In the genomic region with DNA sequence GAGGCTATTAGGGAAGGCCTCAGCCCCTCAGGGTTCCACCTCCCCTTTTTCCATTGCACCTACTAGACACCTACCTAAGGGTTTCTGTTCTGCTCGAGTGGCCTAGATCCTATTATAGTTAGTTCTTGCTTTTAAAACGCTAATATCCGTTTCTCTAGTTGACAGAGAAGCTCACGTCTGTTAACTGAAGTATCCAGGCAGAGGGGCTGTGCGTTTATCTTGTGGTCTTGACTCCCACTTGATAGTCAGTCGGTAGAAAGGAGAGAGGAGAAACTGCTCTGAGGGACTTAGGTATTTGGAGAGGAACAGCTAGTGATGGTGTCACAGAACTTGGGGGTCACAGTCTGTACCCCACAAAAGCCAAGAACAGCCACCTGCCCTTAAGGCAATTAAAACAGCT, we compare ENCODE assay signal across 17 mouse cellular contexts. TPM values are rescaled to one million over a fixed set of nuclear protein-coding genes. Genes with fewer than 3 reads are reported as not detected.
DNase-seq lines count a peak whose midpoint lies in the region; ATAC-seq lines count a peak whose summit lies in the region.
"Had no signal": no experiment of that assay in that cellular context is flagged by ENCODE, and none has a peak within 500 bp of the region (broad histone marks: within the 10 kb centered on the region; RNA-seq: fewer than 3 reads in every experiment).

No protein-coding gene starts in this region.

- no peak for DNase-seq in liver, embryonic 11.5 days (ENCODE audit: low spot score)
- no peak for DNase-seq in liver
- no peak for DNase-seq in kidney, postnatal 10 days
- DNase-seq in layer of hippocampus, postnatal 36 days: no peak
- DNase-seq in left cerebral cortex, postnatal 4 days: no peak
- DNase-seq: adrenal gland, adult 8-10 months; cerebellum, adult 18-20 months; heart, postnatal 36 days; kidney, adult 11 months; kidney, postnatal 4 days; lung, embryonic 14.5 days; right cerebral cortex, postnatal 25 days had no signal

- H3K4me2 ChIP-seq in liver, embryonic 11.5 days: peak overlapping the region; percentile 32
- H3K4me2 ChIP-seq in forebrain, embryonic 13.5 days: peak overlapping the region; percentile 22; the same call in 1 of the 2 replicates
- no peak overlapping the region for H3K4me2 ChIP-seq in hindbrain, embryonic 16.5 days (ENCODE audit: low read length)
- 0 out of 2 replicates have a peak overlapping the region, but pooled peaks have one; percentile 14 for H3K4me2 ChIP-seq in neural tube, embryonic 12.5 days (replicated peaks)
- H3K4me2 ChIP-seq: embryonic facial prominence, embryonic 12.5 days; lung, embryonic 14.5 days had no signal

- ATAC-seq in liver, embryonic 11.5 days (replicated peaks; ENCODE audit: low FRiP score): no peak
- no peak for ATAC-seq in forebrain, embryonic 13.5 days
- no peak for ATAC-seq in hindbrain, embryonic 16.5 days
- no peak for ATAC-seq in neural tube, embryonic 12.5 days (ENCODE audit: low FRiP score, low read depth)

- H3K4me3 ChIP-seq in liver, embryonic 11.5 days (ENCODE audit: low read depth, low read length): no peak overlapping the region
- H3K4me3 ChIP-seq in forebrain, embryonic 13.5 days: no peak overlapping the region
- H3K4me3 ChIP-seq in hindbrain, embryonic 16.5 days (ENCODE audit: low read length): no peak overlapping the region
- H3K4me3 ChIP-seq in neural tube, embryonic 12.5 days: no peak overlapping the region
- H3K4me3 ChIP-seq: embryonic facial prominence, embryonic 12.5 days; myocyte had no signal

- intact Hi-C loops in left cerebral cortex, postnatal 4 days (cut with DNase I): no loop called here

- peak overlapping the region; percentile 20; the same call in 1 of the 2 replicates for H3K27ac ChIP-seq in liver, embryonic 11.5 days (ENCODE audit: low read depth, low read length)
- peak overlapping the region; percentile 69 for H3K27ac ChIP-seq in forebrain, embryonic 13.5 days
- peak overlapping the region; percentile 31; the same call in 1 of the 2 replicates for H3K27ac ChIP-seq in hindbrain, embryonic 16.5 days (ENCODE audit: low read depth, low read length)
- H3K27ac ChIP-seq in neural tube, embryonic 12.5 days: no peak overlapping the region
- H3K27ac ChIP-seq: embryonic facial prominence, embryonic 12.5 days had no signal

- H3K27me3 ChIP-seq in liver, embryonic 11.5 days (replicated peaks; ENCODE audit: control insufficient read depth, insufficient read depth, low read length): no peaks in the 10 kb centered on the region
- peaks cover 3% of the 10 kb centered on the region; the same call in 1 of the 2 replicates for H3K27me3 ChIP-seq in forebrain, embryonic 13.5 days
- H3K27me3 ChIP-seq in hindbrain, embryonic 16.5 days (replicated peaks; ENCODE audit: control insufficient read depth, insufficient read depth, low read length): no peaks in the 10 kb centered on the region
- H3K27me3 ChIP-seq in neural tube, embryonic 12.5 days (replicated peaks): no peaks in the 10 kb centered on the region; the same call in 1 of the 2 replicates

- 27% methylated on average over 6 of the region's 6 CpGs for WGBS in liver, embryonic 11.5 days
- WGBS in forebrain, embryonic 13.5 days: 24% methylated on average over 6 of the region's 6 CpGs
- 30% methylated on average over 6 of the region's 6 CpGs for WGBS in hindbrain, embryonic 16.5 days
- 40% methylated on average over 6 of the region's 6 CpGs for WGBS in neural tube, embryonic 12.5 days

- peaks cover 23% of the 10 kb centered on the region for H3K4me1 ChIP-seq in liver, embryonic 11.5 days (replicated peaks; ENCODE audit: control insufficient read depth, insufficient read depth, low read length)
- peaks cover 47% of the 10 kb centered on the region for H3K4me1 ChIP-seq in forebrain, embryonic 13.5 days
- H3K4me1 ChIP-seq in hindbrain, embryonic 16.5 days (ENCODE audit: control insufficient read depth, insufficient read depth, low read depth, low read length): peaks cover 11% of the 10 kb centered on the region
- H3K4me1 ChIP-seq in neural tube, embryonic 12.5 days: peaks cover 33% of the 10 kb centered on the region

- peak overlapping the region; percentile 56 for H3K9ac ChIP-seq in liver, embryonic 11.5 days (ENCODE audit: low read depth, low read length)
- H3K9ac ChIP-seq in forebrain, embryonic 13.5 days: no peak overlapping the region
- H3K9ac ChIP-seq in hindbrain, embryonic 16.5 days (ENCODE audit: low read depth, low read length): no peak overlapping the region
- no peak overlapping the region for H3K9ac ChIP-seq in neural tube, embryonic 12.5 days
- H3K9ac ChIP-seq: embryonic facial prominence, embryonic 12.5 days; lung, embryonic 14.5 days had no signal

- no peaks in the 10 kb centered on the region for H3K9me3 ChIP-seq in liver, embryonic 11.5 days (ENCODE audit: control insufficient read depth, low read length)
- no peaks in the 10 kb centered on the region for H3K9me3 ChIP-seq in forebrain, embryonic 13.5 days (replicated peaks)
- no peaks in the 10 kb centered on the region for H3K9me3 ChIP-seq in hindbrain, embryonic 16.5 days (ENCODE audit: control insufficient read depth, low read length)
- no peaks in the 10 kb centered on the region for H3K9me3 ChIP-seq in neural tube, embryonic 12.5 days
- H3K9me3 ChIP-seq: embryonic facial prominence, embryonic 12.5 days had no signal

- no peaks in the 10 kb centered on the region for H3K36me3 ChIP-seq in liver, embryonic 11.5 days (ENCODE audit: control insufficient read depth, insufficient read depth, low read length)
- no peaks in the 10 kb centered on the region for H3K36me3 ChIP-seq in forebrain, embryonic 13.5 days (ENCODE audit: poor library complexity, severe bottlenecking)
- no peaks in the 10 kb centered on the region for H3K36me3 ChIP-seq in hindbrain, embryonic 16.5 days (ENCODE audit: control insufficient read depth, insufficient read depth, low read length)
- no peaks in the 10 kb centered on the region for H3K36me3 ChIP-seq in neural tube, embryonic 12.5 days
- H3K36me3 ChIP-seq: embryonic facial prominence, embryonic 12.5 days had no signal

RNA-seq across cellular contexts. Expression of gene Slc16a6, which starts 3.3 kb away (rescaled TPM):
- 52.2 and 58.7 TPM in 2 replicates for polyA plus RNA-seq in liver, embryonic 11.5 days (2014; fragmentation: Nextera tagmentation; extraction: Ambion mirVana)
- 3.6 and 5.0 TPM in 2 replicates for polyA plus RNA-seq in forebrain, embryonic 13.5 days (2015; fragmentation: Nextera tagmentation; extraction: Ambion mirVana)
- polyA plus RNA-seq in hindbrain, embryonic 16.5 days (2015; fragmentation: Nextera tagmentation; extraction: Ambion mirVana): 5.4 and 6.4 TPM in 2 replicates
- polyA plus RNA-seq in neural tube, embryonic 12.5 days (2016; fragmentation: Nextera tagmentation; extraction: Ambion mirVana): 3.9 and 4.0 TPM in 2 replicates
- total RNA-seq in layer of hippocampus, postnatal 36 days (2021): 1 to 10 TPM; 5.2 to 6.2 TPM
- total RNA-seq in left cerebral cortex, postnatal 4 days (2021): 10 to 100 TPM; 13.0 to 13.2 TPM

RNA-seq across cellular contexts. Expression of gene Arsg, which starts 3.5 kb away (rescaled TPM):
- polyA plus RNA-seq in liver, embryonic 11.5 days (2014; fragmentation: Nextera tagmentation; extraction: Ambion mirVana): 5.8 and 6.2 TPM in 2 replicates
- polyA plus RNA-seq in forebrain, embryonic 13.5 days (2015; fragmentation: Nextera tagmentation; extraction: Ambion mirVana): 3.4 and 5.4 TPM in 2 replicates
- polyA plus RNA-seq in hindbrain, embryonic 16.5 days (2015; fragmentation: Nextera tagmentation; extraction: Ambion mirVana): 8.0 and 9.0 TPM in 2 replicates
- 2.5 and 2.7 TPM in 2 replicates for polyA plus RNA-seq in neural tube, embryonic 12.5 days (2016; fragmentation: Nextera tagmentation; extraction: Ambion mirVana)
- 10 to 100 TPM in 1 of 2 experiments, 1 to 10 TPM in 1; 9.6 to 12.2 TPM for total RNA-seq in layer of hippocampus, postnatal 36 days (2021)
- 1 to 10 TPM; 4.8 to 6.0 TPM for total RNA-seq in left cerebral cortex, postnatal 4 days (2021)

RNA-seq across cellular contexts. Expression of gene Amz2, which starts 50.9 kb away (rescaled TPM):
- polyA plus RNA-seq in liver, embryonic 11.5 days (2014; fragmentation: Nextera tagmentation; extraction: Ambion mirVana): 33.7 and 35.5 TPM in 2 replicates
- polyA plus RNA-seq in forebrain, embryonic 13.5 days (2015; fragmentation: Nextera tagmentation; extraction: Ambion mirVana): 57.6 and 58.4 TPM in 2 replicates
- polyA plus RNA-seq in hindbrain, embryonic 16.5 days (2015; fragmentation: Nextera tagmentation; extraction: Ambion mirVana): 57.1 and 59.4 TPM in 2 replicates
- 47.1 and 48.7 TPM in 2 replicates for polyA plus RNA-seq in neural tube, embryonic 12.5 days (2016; fragmentation: Nextera tagmentation; extraction: Ambion mirVana)
- total RNA-seq in layer of hippocampus, postnatal 36 days (2021): 10 to 100 TPM; 60.4 to 60.6 TPM
- total RNA-seq in left cerebral cortex, postnatal 4 days (2021): 100 to 1,000 TPM; 179 to 181 TPM
